Mouse (Mus musculus): ENCODE results near the gene Epha4.

DNA sequence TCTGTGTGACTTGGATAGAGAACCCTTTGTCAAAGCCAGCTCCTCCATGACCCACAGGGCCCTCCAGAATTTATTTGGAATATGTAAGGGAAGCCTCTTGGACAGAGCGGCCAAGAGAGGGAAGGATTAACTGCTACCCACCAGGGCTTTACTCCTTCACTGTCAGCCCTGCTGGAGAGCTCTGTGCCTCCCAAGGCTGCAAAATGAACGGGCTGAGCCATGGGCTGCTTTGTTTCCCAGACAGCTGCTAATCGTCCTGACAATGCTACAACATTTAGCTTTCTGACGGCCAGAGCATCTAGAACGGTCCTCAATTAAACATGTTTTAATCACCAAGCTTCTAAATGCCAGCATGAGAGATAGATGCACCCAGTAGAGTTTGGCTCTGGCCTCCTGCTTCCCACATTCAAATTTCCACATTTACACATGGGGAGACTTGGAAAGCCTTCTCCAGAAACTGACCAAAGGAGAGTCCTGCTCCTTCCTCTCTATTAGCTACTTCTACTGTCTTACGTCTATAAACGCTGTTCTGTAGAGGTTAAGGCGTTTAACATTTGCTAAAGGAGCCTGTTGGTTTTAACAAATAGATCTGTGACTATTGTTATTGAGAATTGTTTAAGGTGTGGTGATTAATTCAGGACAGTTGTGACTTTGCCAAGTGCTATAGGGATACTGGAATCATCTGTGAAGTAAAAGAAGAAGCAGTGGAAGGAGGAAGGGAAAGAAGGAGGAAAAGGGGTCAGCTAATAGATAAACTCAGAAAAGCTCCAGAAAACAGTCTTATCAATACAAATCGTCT, 101.8 kb downstream of the Epha4 start:
- no peak for TF ChIP-seq POLR2A (IDR thresholded peaks at IDR 0.05; ENCODE audit: control insufficient read depth, low read depth, low read length)
- no peak for TF ChIP-seq CTCF (IDR thresholded peaks at IDR 0.05; ENCODE audit: control insufficient read depth, insufficient read depth, insufficient replicate concordance, low read depth, low read length)
